Mouse (Mus musculus) cerebellum, adult 2 months (tissue): ENCODE measurements at regions not wholly inside any gene's neighbourhood (a gene's known extent, or its start where the extent isn't known, plus 50 kb on each side); places are given as distances from the start of the nearest gene placed in this dataset.

Experiments
- DNase-seq, 2 experiments: peaks; one replicate each; pipeline ENCODE4 v3.0.0; 2021
- H3K27ac ChIP-seq: fragments of 200-500 bp; 2 replicates; pipeline ENCODE4 v1.5.1; 2012; ENCODE audit warnings: low read length, control low read depth, inconsistent platforms; ENCODE audit not compliant: insufficient read depth
- H3K27me3 ChIP-seq: fragments of 200-500 bp; 2 replicates; pipeline ENCODE4 v1.6.1; 2012; ENCODE audit warnings: inconsistent platforms, mild to moderate bottlenecking, low read length, moderate library complexity; ENCODE audit not compliant: control insufficient read depth, insufficient read depth
- H3K4me1 ChIP-seq: fragments of 200-500 bp; 2 replicates; pipeline ENCODE4 v1.6.1; 2011; ENCODE audit warnings: low read length; ENCODE audit not compliant: control insufficient read depth, insufficient read depth
- H3K4me3 ChIP-seq: fragments of 200-500 bp; replicated peaks from 2 replicates; pipeline ENCODE3; 2011; ENCODE audit warnings: mild to moderate bottlenecking, low read depth, low read length, control low read depth; ENCODE audit not compliant: insufficient read depth
- CTCF ChIP-seq: fragments of 200-500 bp; IDR thresholded peaks from 2 replicates; pipeline ENCODE4 v1.5.1; 2011; ENCODE audit warnings: low read depth, mild to moderate bottlenecking, control low read depth, low read length, moderate library complexity, borderline replicate concordance; ENCODE audit not compliant: insufficient read depth
- POLR2A ChIP-seq: fragments of 200-500 bp; IDR thresholded peaks from 2 replicates; pipeline ENCODE4 v1.6.1; 2011; ENCODE audit warnings: low read length, control low read depth, borderline replicate concordance; ENCODE audit not compliant: insufficient read depth
- WGBS: fragments of 180-500 bp; shearing (Covaris S2); methylation state at CpG from one replicate; pipeline ENCODE4 v1.1.7; 2018; 5-methylcytosine and 5-hydroxymethylcytosine counted together

DNA sequence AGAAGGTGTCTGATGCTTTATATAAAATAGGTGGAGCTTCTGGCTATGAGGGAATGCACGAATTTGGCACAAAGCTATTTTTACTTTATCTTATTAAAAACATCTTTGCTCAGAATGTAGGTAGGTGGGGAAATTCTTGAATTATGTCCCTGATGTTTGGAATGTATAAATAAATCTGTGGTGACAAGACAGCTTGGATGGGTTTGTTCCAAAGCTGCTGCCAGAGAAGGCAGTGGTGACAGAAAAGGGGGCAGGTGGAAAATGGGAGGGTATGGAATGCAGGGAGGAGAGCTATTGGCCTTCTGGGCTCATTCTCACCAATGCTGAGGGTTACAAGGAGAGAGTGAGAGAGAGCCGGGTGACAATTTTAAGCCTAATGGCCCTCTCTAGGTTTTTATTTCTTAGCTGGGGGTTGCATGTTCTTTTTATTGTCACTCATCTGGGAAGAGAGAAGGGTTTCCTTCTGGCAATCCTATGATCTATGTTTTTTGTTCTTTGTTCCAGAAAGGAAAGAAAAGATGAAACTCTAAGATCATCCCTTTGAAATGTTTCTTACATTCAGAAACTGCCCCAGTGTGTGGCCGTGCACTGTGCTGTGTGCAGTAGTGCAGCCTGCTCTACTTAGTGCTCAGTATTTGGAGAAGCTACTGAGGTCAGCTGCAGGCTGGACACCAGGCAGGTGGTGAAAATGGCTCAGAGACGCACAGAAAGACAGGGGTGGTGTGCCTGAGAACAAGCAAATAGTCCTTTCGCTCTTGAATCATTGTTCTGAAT, 205.2 kb upstream of the Fam92a start:
- TF ChIP-seq CTCF = no peak
- Histone ChIP-seq H3K4me3 (no peak overlapping the region), H3K4me1 (no peaks in the 10 kb centered on the region), H3K27me3 (no peaks in the 10 kb centered on the region), H3K27ac (no peak overlapping the region)
- DNase-seq = no peak
- WGBS = 85% methylated on average over 5 of the region's 5 CpGs

DNA sequence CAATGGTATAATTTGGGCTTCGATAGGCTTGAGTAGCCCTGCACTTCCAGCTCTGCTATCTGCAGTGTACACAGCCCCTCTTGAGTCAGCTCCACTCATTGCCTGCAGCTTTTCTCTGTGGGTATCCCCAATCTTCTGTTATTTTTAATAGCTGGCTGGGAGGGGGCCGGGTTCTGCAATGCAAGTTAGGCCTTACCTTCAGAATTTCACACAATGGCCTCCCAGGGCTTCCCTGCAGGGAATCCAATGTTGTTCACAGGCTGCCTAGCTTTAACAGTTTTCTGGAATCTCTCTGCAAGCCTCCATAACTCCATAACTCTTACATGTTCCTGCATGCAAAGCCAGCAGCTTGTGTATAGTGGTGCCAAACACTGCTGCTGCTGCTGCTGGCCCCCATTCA, 197.7 kb upstream of the Fam92a start:
- DNase-seq = no peak
- TF ChIP-seq POLR2A (no peak), CTCF (no peak)
- 48% methylated on average over 2 of the region's 2 CpGs for WGBS
- Histone ChIP-seq H3K4me3 (no peak overlapping the region), H3K27me3 (no peaks in the 10 kb centered on the region), H3K4me1 (no peaks in the 10 kb centered on the region), H3K27ac (no peak overlapping the region)

DNA sequence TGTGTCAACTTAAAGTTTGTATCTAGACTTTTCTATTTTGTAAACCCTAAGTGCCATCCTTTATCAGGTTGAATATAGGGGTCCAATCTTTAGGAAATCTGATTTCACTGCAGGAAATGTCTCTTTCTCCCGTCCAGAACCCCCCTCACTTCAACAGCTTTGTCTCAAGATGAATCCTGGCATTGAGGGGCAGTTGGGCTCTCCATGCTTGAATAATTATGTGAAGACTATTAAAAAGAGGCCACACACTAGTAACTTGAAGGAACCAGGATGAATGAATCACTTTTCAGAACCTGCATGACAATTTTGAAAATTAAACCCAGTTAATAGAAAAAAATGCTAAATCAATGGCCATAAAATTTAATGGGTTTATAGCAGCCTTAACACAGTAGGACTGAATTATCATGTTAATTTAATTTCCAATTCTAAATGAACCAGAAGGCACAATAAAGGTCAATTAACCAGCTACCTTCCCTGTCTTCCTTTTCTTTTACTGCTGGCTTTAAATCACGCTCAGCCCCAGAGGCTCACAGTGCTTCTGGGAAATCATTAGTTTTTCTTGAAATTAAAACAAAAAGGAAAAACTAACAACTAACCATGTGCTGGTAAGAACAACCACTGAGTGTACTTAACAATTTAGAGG, 185.3 kb upstream of the Fam92a start:
- Histone ChIP-seq H3K27ac (no peak overlapping the region), H3K27me3 (no peaks in the 10 kb centered on the region), H3K4me1 (no peaks in the 10 kb centered on the region), H3K4me3 (no peak overlapping the region)
- 70% methylated on average over 2 of the region's 2 CpGs for WGBS
- DNase-seq = no peak
- no peak for TF ChIP-seq POLR2A

DNA sequence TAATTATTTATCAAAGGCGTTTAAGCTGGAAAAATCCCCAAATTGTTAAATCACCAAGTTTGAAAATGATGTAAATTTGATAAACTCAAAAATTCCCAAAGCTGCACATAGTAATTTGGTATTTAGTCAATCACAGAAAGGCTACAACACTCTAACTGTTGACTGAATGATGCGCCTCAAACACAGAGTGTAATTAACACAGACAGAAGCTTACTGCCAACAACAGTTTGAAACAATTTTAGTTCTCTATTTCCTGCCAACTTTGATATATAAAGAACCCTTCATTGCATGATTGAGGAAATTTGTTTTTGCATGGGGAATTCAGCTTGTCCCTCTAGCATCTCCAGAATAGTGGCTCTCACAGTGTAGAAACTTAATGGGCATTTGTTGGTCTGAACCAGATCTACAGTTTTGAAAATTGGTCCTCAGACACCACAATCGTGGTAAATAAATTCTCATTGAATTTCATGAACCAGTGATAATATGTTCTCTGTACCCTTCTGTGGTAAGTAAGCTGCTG, 181.6 kb upstream of the Fam92a start:
- DNase-seq = no peak
- Histone ChIP-seq H3K4me3 (no peak overlapping the region), H3K4me1 (no peaks in the 10 kb centered on the region), H3K27ac (no peak overlapping the region), H3K27me3 (no peaks in the 10 kb centered on the region)
- TF ChIP-seq POLR2A = no peak
- TF ChIP-seq CTCF = no peak
- WGBS = 78% methylated on average over 3 of the region's 3 CpGs

DNA sequence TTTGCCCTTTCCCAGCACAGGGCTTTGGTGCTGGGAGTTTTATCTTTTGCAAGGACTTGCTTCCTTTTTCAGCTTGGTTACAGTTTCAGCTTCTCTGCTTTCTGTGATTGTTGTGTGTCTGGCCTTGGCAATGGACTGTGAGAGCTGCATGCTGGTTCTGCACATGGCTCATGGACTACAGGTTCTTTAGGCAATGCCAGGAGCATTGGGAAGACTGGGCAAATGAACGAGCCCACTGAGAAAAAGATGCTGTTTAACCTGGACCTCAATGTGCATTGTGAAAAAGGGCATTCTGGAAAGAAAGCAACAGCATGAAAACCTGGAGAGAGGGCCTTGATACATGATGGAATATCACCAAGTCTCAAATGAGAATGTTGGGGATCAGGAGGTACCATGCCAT, 167.4 kb upstream of the Fam92a start:
- Histone ChIP-seq H3K27me3 (no peaks in the 10 kb centered on the region; the same call in 1 of the 2 replicates), H3K27ac (no peak overlapping the region), H3K4me3 (no peak overlapping the region), H3K4me1 (no peaks in the 10 kb centered on the region)
- DNase-seq = peak in 1 of 2 experiments; percentile 25
- WGBS = 21% methylated on average over 1 of the region's 1 CpGs
- no peak for TF ChIP-seq POLR2A
- TF ChIP-seq CTCF = no peak

DNA sequence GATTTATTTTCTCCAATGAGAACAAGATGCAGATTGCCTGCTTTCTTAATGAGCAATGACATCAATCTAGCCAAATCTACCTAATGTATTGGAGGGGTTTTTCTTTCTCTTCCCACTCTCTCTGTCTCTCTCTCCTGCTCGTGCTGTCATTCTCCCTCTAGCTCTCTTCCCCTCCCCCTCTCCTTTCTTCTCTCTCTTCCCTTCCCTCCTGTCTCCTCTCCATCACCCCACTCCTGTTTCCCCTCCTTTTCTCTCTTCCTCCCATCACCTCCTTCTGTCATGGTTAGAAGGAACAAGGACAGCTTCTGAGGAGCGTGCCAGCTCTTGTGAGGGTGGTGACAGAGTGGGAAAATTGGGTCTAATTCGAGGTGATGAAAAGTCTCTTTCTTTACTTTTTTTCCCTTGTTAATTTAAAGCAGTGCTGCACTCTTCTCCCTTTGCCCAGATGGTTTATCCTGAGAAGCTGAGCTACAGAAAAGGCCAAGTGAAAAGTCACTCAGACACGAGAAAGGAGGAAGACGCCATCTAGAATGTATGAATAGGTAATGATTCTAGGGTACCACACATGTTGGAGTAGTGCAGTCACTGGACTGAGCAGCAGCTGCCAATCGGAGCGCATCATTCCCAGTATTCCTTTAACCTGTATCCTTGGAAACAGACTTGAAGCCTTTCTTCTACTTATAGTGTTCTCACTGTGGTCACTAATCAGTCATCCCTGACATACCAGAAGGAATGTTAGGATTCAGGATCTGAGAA, 163.2 kb upstream of the Fam92a start:
- 74% methylated on average over 7 of the region's 7 CpGs for WGBS
- TF ChIP-seq POLR2A (no peak), CTCF (no peak)

DNA sequence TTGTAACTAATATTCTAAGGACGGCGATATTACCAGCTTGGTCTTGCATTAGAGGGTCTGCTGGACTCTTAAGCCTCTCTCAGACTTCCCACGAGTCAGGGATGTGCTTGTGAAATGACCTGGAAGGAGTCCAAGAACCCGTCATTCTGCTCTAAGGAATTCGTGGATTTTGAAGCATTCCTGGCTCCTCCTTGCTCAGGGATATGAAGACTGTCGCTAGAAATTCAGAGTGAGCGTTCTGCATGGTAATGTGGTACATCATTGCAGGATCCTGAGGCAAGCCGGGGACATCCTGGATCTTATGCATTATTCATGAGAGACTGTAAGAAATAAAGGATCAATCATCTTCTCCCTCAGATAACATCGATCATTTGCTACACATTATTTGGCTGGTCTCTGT, 162.6 kb upstream of the Fam92a start:
- no peak overlapping the region for H3K4me3 ChIP-seq
- H3K4me1 ChIP-seq = no peaks in the 10 kb centered on the region
- no peak for DNase-seq
- H3K27me3 ChIP-seq = no peaks in the 10 kb centered on the region; the same call in 1 of the 2 replicates
- 34% methylated on average over 9 of the region's 9 CpGs for WGBS
- TF ChIP-seq CTCF = no peak
- no peak for TF ChIP-seq POLR2A
- H3K27ac ChIP-seq = no peak overlapping the region

More for the DNA sequence above, 163.2 kb upstream of the Fam92a start:
- DNase-seq = no peak
- Histone ChIP-seq H3K4me1 (no peaks in the 10 kb centered on the region), H3K27ac (no peak overlapping the region), H3K27me3 (no peaks in the 10 kb centered on the region; the same call in 1 of the 2 replicates), H3K4me3 (no peak overlapping the region)

DNA sequence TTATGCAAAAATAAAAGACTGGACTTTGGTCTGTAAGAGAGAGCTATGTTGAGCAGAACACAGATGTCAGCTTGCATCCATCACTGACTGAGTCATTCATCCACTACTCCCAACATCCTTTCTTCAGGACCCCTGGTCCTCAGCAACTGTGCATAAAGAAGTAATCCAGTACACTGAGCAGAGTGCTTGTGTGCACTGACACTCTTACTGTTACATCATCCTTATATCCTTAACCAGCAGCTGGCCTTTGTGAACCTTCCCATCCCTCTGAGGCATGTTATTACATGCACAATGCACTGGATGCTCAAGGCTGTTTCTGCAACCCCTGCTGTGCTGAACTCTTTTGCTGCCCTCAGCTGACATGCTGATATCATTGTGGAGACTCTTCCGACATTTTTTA, 144.2 kb upstream of the Fam92a start:
- H3K4me3 ChIP-seq = no peak overlapping the region
- 55% methylated on average over 1 of the region's 1 CpGs for WGBS
- TF ChIP-seq CTCF (no peak), POLR2A (no peak)

More for the DNA sequence above, 144.2 kb upstream of the Fam92a start:
- H3K4me1 ChIP-seq = no peaks in the 10 kb centered on the region
- no peaks in the 10 kb centered on the region for H3K27me3 ChIP-seq
- no peak for DNase-seq
- no peak overlapping the region for H3K27ac ChIP-seq
